Mouse (Mus musculus): ENCODE data around the gene Vmn1r189. TPM values are rescaled to one million over a fixed set of nuclear protein-coding genes. Genes with fewer than 3 reads are reported as not detected.

The Vmn1r189 gene
- polyA plus RNA-seq, 1 experiment from 2014 or later: not detected

Small RNA genes within 50 kb of the gene (microRNA-seq; reads per million reads assigned to microRNA genes)
- not detected for gene Gm26300

Other genes starting within 250 kb of the Vmn1r189 start
- 2.9 and 4.7 TPM in 2 replicates for gene Zfp184, start 160.7 kb downstream of the Vmn1r189 start, polyA plus RNA-seq (2015; fragmentation: Nextera tagmentation; extraction: Ambion mirVana)
- gene Pom121l2, start 124.6 kb downstream of the Vmn1r189 start, polyA plus RNA-seq (2015; fragmentation: Nextera tagmentation; extraction: Ambion mirVana): not detected in 2 replicates
- gene Prss16, start 96.1 kb downstream of the Vmn1r189 start, polyA plus RNA-seq (2015; fragmentation: Nextera tagmentation; extraction: Ambion mirVana): 62.9 and 135 TPM in 2 replicates
- 5.3 and 7.9 TPM in 2 replicates for gene Hist1h2ah, start 70.3 kb downstream of the Vmn1r189 start, polyA plus RNA-seq (2015; fragmentation: Nextera tagmentation; extraction: Ambion mirVana)
- 1.6 and 3.1 TPM in 2 replicates for gene Hist1h2bk, start 70.0 kb downstream of the Vmn1r189 start, polyA plus RNA-seq (2015; fragmentation: Nextera tagmentation; extraction: Ambion mirVana)
- 9.0 and 10.6 TPM in 2 replicates for gene Hist1h4i, start 64.5 kb downstream of the Vmn1r189 start, polyA plus RNA-seq (2015; fragmentation: Nextera tagmentation; extraction: Ambion mirVana)
- gene Hist1h2ag, start 62.9 kb downstream of the Vmn1r189 start, polyA plus RNA-seq (2015; fragmentation: Nextera tagmentation; extraction: Ambion mirVana): 13.3 and 22.0 TPM in 2 replicates
- 5.5 and 9.9 TPM in 2 replicates for gene Hist1h2bj, start 62.6 kb downstream of the Vmn1r189 start, polyA plus RNA-seq (2015; fragmentation: Nextera tagmentation; extraction: Ambion mirVana)
- gene Vmn1r188, start 21.4 kb downstream of the Vmn1r189 start, polyA plus RNA-seq (2015; fragmentation: Nextera tagmentation; extraction: Ambion mirVana): not detected in 2 replicates
- not detected in 2 replicates for gene Vmn1r191, start 78.1 kb upstream of the Vmn1r189 start, polyA plus RNA-seq (2015; fragmentation: Nextera tagmentation; extraction: Ambion mirVana)
- gene Vmn1r192, start 85.3 kb upstream of the Vmn1r189 start, polyA plus RNA-seq (2015; fragmentation: Nextera tagmentation; extraction: Ambion mirVana): not detected in 2 replicates
- gene Vmn1r193, start 117.3 kb upstream of the Vmn1r189 start, polyA plus RNA-seq (2015; fragmentation: Nextera tagmentation; extraction: Ambion mirVana): not detected in 2 replicates
- not detected in 2 replicates for gene Vmn1r194, start 138.4 kb upstream of the Vmn1r189 start, polyA plus RNA-seq (2015; fragmentation: Nextera tagmentation; extraction: Ambion mirVana)
- gene Vmn1r195, start 164.7 kb upstream of the Vmn1r189 start, polyA plus RNA-seq (2015; fragmentation: Nextera tagmentation; extraction: Ambion mirVana): not detected in 2 replicates
- not detected in 2 replicates for gene Vmn1r196, start 184.1 kb upstream of the Vmn1r189 start, polyA plus RNA-seq (2015; fragmentation: Nextera tagmentation; extraction: Ambion mirVana)
- not detected in 2 replicates for gene Vmn1r197, start 218.8 kb upstream of the Vmn1r189 start, polyA plus RNA-seq (2015; fragmentation: Nextera tagmentation; extraction: Ambion mirVana)
- gene Vmn1r198, start 244.5 kb upstream of the Vmn1r189 start, polyA plus RNA-seq (2015; fragmentation: Nextera tagmentation; extraction: Ambion mirVana): not detected in 2 replicates

Measured in heart, embryonic 16.5 days (tissue).